Mouse (Mus musculus) pancreas, adult 10 weeks (tissue): Measurements from ENCODE around the gene Rufy3. TPM values are rescaled to one million over a fixed set of nuclear protein-coding genes. Genes with fewer than 3 reads are reported as not detected.

Experiments
- polyA plus RNA-seq: library from polyadenylated mRNA; stranded (reverse); fragments of 350-450 nt; fragmentation: Illumina TruSeq; extraction: RNeasy Lipid Tissue Mini Kit (QIAGEN cat#74804); gene quantifications from one replicate; pipeline ENCODE4 v1.2.3, GENCODE M21; 2015; ENCODE audit warnings: low read depth, low replicate concordance; ENCODE audit not compliant: insufficient read depth

The Rufy3 gene
- polyA plus RNA-seq = 5.2 TPM

GRCm38 (mm10) chr5:88564501-88565147 is at the start of gene Rufy3:
Gene Rufy3, plus strand, starts transcription at chr5:88565040.

DNA sequence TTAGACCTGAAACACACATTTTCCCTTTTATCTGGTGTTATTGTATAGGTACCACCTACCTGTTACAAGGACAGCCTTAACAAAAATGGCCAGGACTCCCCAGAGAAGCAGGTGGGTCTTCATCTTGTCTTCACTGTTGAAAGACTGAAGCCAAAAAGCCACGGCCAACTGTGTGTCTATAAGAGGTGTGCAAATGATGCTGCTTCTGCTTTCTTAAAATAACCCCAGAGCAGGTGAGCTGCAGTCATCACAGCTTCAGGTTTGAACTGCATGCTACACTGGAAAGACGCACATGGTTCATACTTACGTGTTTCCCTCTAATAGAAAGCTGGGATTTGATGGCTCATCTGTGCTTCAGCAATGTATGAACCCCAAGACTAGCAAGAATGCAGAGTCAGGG is 37.2 kb upstream of the Rufy3 start, which contains the start of gene Jchain:
Gene Jchain, minus strand, starts transcription at position 235 of the 400 bp plus-strand sequence.

DNA sequence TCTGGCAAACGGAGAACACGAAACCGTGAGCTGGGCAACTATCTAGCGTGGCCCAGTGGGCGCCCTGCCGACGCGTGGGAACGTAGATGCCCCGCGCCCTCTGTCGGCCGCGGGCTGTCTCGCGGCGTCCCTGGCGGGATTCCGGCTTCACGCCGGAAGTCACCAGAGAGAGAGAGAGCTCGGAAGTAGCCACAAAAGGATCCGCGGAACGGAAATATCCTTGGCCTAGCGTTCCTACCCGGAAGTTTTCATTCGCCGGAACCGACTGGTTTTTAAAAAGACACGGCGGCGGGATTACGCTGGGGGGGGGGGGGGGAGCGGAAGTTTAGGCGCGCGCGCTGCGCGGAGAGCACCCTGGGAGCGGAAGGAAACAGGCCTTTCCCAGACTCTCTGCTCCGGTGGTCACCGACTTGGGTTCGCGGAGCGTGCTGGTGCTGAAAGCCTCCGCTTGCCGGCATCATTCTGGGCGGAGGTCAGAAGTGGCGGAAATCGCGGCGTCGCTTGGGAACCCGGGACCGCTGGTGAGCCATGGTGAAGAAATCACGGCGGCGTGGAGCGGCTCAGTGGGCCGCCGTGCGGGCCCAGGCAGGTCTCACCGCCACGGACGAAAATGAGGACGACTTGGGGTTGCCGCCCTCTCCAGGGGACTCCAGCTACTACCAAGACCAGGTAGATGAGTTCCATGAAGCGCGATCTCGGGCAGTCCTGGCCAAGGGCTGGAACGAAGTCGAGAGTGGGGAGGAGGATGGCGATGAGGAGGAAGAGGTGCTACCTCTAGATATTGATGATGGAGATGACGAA is 10.6 kb upstream of the Rufy3 start, which contains the start of gene Utp3:
Gene Utp3, plus strand, starts transcription at position 377 of the 801 bp plus-strand sequence.

GRCm38 (mm10) chr5:88675443-88676387 is 110.9 kb downstream of the Rufy3 start, which contains the start of gene Grsf1:
Gene Grsf1, minus strand, starts transcription at chr5:88676171.

Other genes starting within 250 kb of the Rufy3 start
- gene Prol1, start 247.7 kb upstream of the Rufy3 start, polyA plus RNA-seq = not detected
- not detected for gene Amtn, start 188.9 kb upstream of the Rufy3 start, polyA plus RNA-seq
- not detected for gene Ambn, start 109.0 kb upstream of the Rufy3 start, polyA plus RNA-seq
- gene Enam, start 77.1 kb upstream of the Rufy3 start, polyA plus RNA-seq = not detected
- gene Jchain, start 37.1 kb upstream of the Rufy3 start, polyA plus RNA-seq = 10.1 TPM
- 7.8 TPM for gene Utp3, start 10.6 kb upstream of the Rufy3 start, polyA plus RNA-seq
- 12.7 TPM for gene Grsf1, start 111.1 kb downstream of the Rufy3 start, polyA plus RNA-seq
- 2.9 TPM for gene Mob1b, start 155.8 kb downstream of the Rufy3 start, polyA plus RNA-seq
- 1.6 TPM for gene Dck, start 200.0 kb downstream of the Rufy3 start, polyA plus RNA-seq